Mouse (Mus musculus): ENCODE measurements around the gene Car5a. TPM values are rescaled to one million over a fixed set of nuclear protein-coding genes. Genes with fewer than 3 reads are reported as not detected.

The Car5a gene
- polyA plus RNA-seq, 2 experiments, result 0.87 to 1.3 TPM

DNA sequence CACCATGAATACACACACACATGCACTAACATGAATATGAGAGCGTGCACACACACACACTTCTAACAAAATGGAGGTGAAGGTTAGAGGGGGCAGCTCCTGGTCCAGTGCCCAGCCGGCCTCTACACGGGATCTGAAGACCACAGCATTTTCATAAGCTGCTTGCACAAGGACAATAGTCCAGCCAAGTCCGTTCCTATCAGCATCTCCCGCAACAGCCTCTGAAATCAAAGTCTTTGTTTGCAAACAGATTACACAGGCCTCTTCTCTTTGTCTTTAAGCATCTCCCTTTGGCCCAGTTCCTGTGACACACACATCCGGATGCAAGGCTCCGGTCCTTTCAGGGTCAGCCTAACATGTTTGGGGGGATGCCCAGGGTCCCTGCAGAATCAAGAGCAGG lies 75.8 kb downstream of the Car5a start:
- Histone ChIP-seq H3K9me3 (ENCODE audit: control insufficient read depth, low read length) (no peaks in the 10 kb centered on the region), H3K27ac (no peak overlapping the region), H3K36me3 (replicated peaks; ENCODE audit: control insufficient read depth, insufficient read depth, low read depth) (no peaks in the 10 kb centered on the region), H3K4me2 (ENCODE audit: low read depth) (no peak overlapping the region), H3K27me3 (ENCODE audit: control insufficient read depth, insufficient read depth, low read length) (no peaks in the 10 kb centered on the region), H3K9ac (replicated peaks) (no peak overlapping the region), H3K4me3 (ENCODE audit: insufficient read depth in 1 of 2, low read depth in 2 of 2, low read length in 2 of 2) (no peak overlapping the region), H3K4me1 (replicated peaks; ENCODE audit: control insufficient read depth in 2 of 2, insufficient read depth in 2 of 2, low read length in 1 of 2) (peaks cover 0 to 2% of the 10 kb centered on the region in 2 experiments; a peak in 1 of 4 replicates)
- no peak for DNase-seq (ENCODE audit: low read depth in 3 of 3, low spot score in 3 of 3)
- no peak for ATAC-seq (ENCODE audit: insufficient read depth)
- no peak for TF ChIP-seq EP300 (IDR thresholded peaks at IDR 0.05; ENCODE audit: low read depth)
- TF ChIP-seq CTCF (IDR thresholded peaks at IDR 0.05; ENCODE audit: low read depth), result no peak
- 71% methylated on average over 7 of the region's 7 CpGs for whole genome bisulfite sequencing (ENCODE audit: insufficient replicate concordance)

DNA sequence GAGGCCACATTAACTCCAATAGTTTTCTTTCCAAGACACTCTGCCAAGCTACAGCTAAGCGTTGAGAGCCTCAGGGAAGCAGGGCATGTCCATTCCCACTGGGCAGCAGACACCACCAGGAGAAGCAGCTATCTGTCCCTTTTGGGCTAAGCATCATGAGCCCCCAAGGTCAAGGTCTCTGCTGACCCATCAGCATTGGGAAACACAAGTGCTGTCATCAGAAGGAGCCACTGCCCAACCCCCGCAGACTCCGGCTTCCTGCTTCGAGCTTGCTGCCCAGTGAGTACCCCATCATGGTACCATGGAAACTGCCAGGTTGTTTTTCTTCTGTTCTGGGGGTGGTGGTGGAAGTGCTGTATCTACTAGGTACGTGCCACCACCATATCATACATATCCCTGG lies 76.5 kb downstream of the Car5a start:
- Histone ChIP-seq H3K9ac (replicated peaks) (no peak overlapping the region), H3K27ac (no peak overlapping the region), H3K4me2 (ENCODE audit: low read depth) (no peak overlapping the region), H3K27me3 (ENCODE audit: control insufficient read depth, insufficient read depth, low read length) (no peaks in the 10 kb centered on the region), H3K4me3 (ENCODE audit: insufficient read depth in 1 of 2, low read depth in 2 of 2, low read length in 2 of 2) (no peak overlapping the region), H3K9me3 (ENCODE audit: control insufficient read depth, low read length) (no peaks in the 10 kb centered on the region), H3K4me1 (replicated peaks; ENCODE audit: control insufficient read depth in 2 of 2, insufficient read depth in 2 of 2, low read length in 1 of 2) (peaks cover 0 to 2% of the 10 kb centered on the region in 2 experiments; a peak in 1 of 4 replicates), H3K36me3 (replicated peaks; ENCODE audit: control insufficient read depth, insufficient read depth, low read depth) (no peaks in the 10 kb centered on the region)
- DNase-seq (ENCODE audit: low read depth in 3 of 3, low spot score in 3 of 3) (no peak), ATAC-seq (ENCODE audit: insufficient read depth) (no peak)
- TF ChIP-seq CTCF (IDR thresholded peaks at IDR 0.05; ENCODE audit: low read depth), result no peak
- 66% methylated on average over 5 of the region's 5 CpGs for WGBS (ENCODE audit: insufficient replicate concordance)

Small RNA genes within 50 kb of the gene (microRNA-seq; reads per million reads assigned to microRNA genes)
- gene Mir7237, result not detected

Other genes starting within 250 kb of the Car5a start
- 0.08 TPM in 1 of 2 replicates, not detected in the other for gene Jph3, start 215.3 kb downstream of the Car5a start, polyA plus RNA-seq (2012; rRNA removed)
- 0.08 TPM in 1 of 2 replicates, not detected in the other for gene Jph3, start 215.3 kb downstream of the Car5a start, polyA plus RNA-seq (2014; fragmentation: Nextera tagmentation; extraction: Ambion mirVana)
- gene Klhdc4, start 115.3 kb downstream of the Car5a start, polyA plus RNA-seq (2012; rRNA removed), result 9.7 and 17.0 TPM in 2 replicates
- gene Klhdc4, start 115.3 kb downstream of the Car5a start, polyA plus RNA-seq (2014; fragmentation: Nextera tagmentation; extraction: Ambion mirVana), result 15.6 and 18.2 TPM in 2 replicates
- 40.0 and 40.9 TPM in 2 replicates for gene Slc7a5, start 37.2 kb downstream of the Car5a start, polyA plus RNA-seq (2012; rRNA removed)
- 36.7 and 40.7 TPM in 2 replicates for gene Slc7a5, start 37.2 kb downstream of the Car5a start, polyA plus RNA-seq (2014; fragmentation: Nextera tagmentation; extraction: Ambion mirVana)
- 20.8 and 23.0 TPM in 2 replicates for gene Banp, start 4.8 kb upstream of the Car5a start, polyA plus RNA-seq (2012; rRNA removed)
- gene Banp, start 4.8 kb upstream of the Car5a start, polyA plus RNA-seq (2014; fragmentation: Nextera tagmentation; extraction: Ambion mirVana), result 12.0 and 13.6 TPM in 2 replicates